Mouse (Mus musculus) forebrain, postnatal 0 days (tissue): Measurements from ENCODE around the gene Btbd2. TPM values are rescaled to one million over a fixed set of nuclear protein-coding genes. Genes with fewer than 3 reads are reported as not detected.

Experiments used
- ATAC-seq: fragments of 200-750 bp; cut with Nextera tagmentation; 2 replicates; pipeline ENCODE4 v1.8.0; 2017; ENCODE audit warnings: mild to moderate bottlenecking, moderate library complexity
- DNase-seq: peaks from one replicate; pipeline ENCODE4 v3.0.0-alpha.2; 2015
- H3K27ac ChIP-seq: fragments of 300-500 bp; sonication (generic); 2 replicates; pipeline ENCODE4 v1.5.1; 2014; ENCODE audit warnings: low read depth, mild to moderate bottlenecking, antibody characterized with exemption, low read length, moderate library complexity, mixed read lengths
- H3K27me3 ChIP-seq: fragments of 300-500 bp; sonication (generic); 2 replicates; pipeline ENCODE4 v1.6.1; 2014; ENCODE audit warnings: mild to moderate bottlenecking, low read length, mixed read lengths; ENCODE audit not compliant: insufficient read depth
- H3K36me3 ChIP-seq: fragments of 300-500 bp; sonication (generic); 2 replicates; pipeline ENCODE4 v1.6.1; 2014; ENCODE audit warnings: mild to moderate bottlenecking, moderate library complexity; ENCODE audit not compliant: insufficient read depth
- H3K4me1 ChIP-seq: fragments of 300-500 bp; sonication (generic); 2 replicates; pipeline ENCODE4 v1.6.1; 2014; ENCODE audit warnings: antibody characterized with exemption; ENCODE audit not compliant: insufficient read depth
- H3K4me2 ChIP-seq: fragments of 300-500 bp; sonication (generic); 2 replicates; pipeline ENCODE4 v1.6.1; 2014; ENCODE audit warnings: low read depth, mild to moderate bottlenecking, moderate library complexity
- H3K4me3 ChIP-seq: fragments of 300-500 bp; sonication (generic); 2 replicates; pipeline ENCODE4 v1.5.1; 2014; ENCODE audit warnings: low read depth, low read length, mixed read lengths
- H3K9ac ChIP-seq: fragments of 300-500 bp; sonication (generic); 2 replicates; pipeline ENCODE4 v1.6.1; 2014; ENCODE audit warnings: mild to moderate bottlenecking
- H3K9me3 ChIP-seq: fragments of 300-500 bp; sonication (generic); 2 replicates; pipeline ENCODE4 v1.6.1; 2016; ENCODE audit warnings: low read length
- CTCF ChIP-seq: sonication (generic); IDR thresholded peaks from 2 replicates; pipeline ENCODE4 v1.5.1; 2016; ENCODE audit warnings: antibody characterized with exemption, control low read depth, low read depth
- WGBS: fragments of 180-500 bp; shearing (Covaris S2); extraction: QIAGEN DNeasy Blood & Tissue Kit; methylation state at CpG from one replicate; pipeline ENCODE4 v1.1.7; 2014; 5-methylcytosine and 5-hydroxymethylcytosine counted together
- polyA plus RNA-seq: library from polyadenylated mRNA; unstranded; fragments of >200 nt; fragmentation: Nextera tagmentation; extraction: Ambion mirVana; gene quantifications from 2 replicates; pipeline ENCODE4 v1.2.1, GENCODE M21; 2015
- total RNA-seq: library from RNA; depleted of rRNA; stranded (reverse); fragments of >200 nt; gene quantifications from 2 replicates; pipeline ENCODE4 v1.2.3, GENCODE M21; 2014; rRNA removed

The Btbd2 gene
- total RNA-seq (105 and 131 TPM in 2 replicates), polyA plus RNA-seq (70.4 and 77.6 TPM in 2 replicates)

DNA sequence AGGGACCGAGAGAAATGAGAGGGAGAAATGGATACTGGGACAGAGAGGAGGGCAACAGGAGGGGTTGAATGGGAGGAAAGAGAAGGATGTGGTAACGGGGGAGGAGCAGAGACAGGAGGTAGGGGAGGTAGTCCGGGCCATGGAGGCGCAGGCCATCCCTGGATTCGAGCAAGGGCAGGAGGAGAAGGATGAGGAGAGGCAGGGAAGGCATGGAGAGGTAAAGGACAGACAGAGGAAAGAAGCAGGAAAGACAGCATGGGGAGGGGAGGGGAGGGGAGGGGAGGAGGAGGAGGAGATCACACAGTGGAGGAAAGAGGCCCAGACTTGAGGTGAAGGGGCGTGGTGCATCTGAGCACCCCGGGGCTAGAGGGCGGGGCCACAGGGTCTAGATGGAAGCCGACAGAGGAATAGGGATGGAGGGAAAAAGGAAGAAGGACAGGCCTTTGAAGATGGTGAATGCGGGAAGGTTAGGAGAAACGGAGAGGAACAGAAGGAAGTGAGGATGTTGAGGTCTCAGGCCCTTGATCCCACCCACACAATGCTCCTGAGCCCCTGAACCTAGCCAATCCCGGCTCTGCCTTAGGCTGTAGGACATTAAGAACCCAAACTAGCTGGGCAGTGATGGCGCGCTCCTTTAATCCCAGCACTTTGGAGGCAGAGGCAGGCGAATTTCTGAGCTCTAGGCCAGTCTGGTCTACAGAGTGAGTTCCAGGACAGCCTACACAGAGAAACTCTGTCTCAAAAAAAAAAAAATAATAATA lies at the start of gene Btbd2:
Gene Btbd2 (minus strand): TSS at position 209 of the 761 bp plus-strand sequence.
- H3K4me1 ChIP-seq = peaks cover 9% of the 10 kb centered on the region
- peak within 1 kb of the TSS; percentile 80 for H3K4me3 ChIP-seq
- DNase-seq (no peak), ATAC-seq (peak; percentile 46)
- no peaks in the 10 kb centered on the region for H3K27me3 ChIP-seq
- no peaks in the 10 kb centered on the region for H3K36me3 ChIP-seq
- peak within 1 kb of the TSS; percentile 88 for H3K9ac ChIP-seq
- 20% methylated on average over 15 of the region's 15 CpGs for WGBS
- H3K9me3 ChIP-seq = no peaks in the 10 kb centered on the region
- peak within 1 kb of the TSS; percentile 88 for H3K4me2 ChIP-seq
- TF ChIP-seq CTCF = no peak
- peak within 1 kb of the TSS; percentile 94 for H3K27ac ChIP-seq

DNA sequence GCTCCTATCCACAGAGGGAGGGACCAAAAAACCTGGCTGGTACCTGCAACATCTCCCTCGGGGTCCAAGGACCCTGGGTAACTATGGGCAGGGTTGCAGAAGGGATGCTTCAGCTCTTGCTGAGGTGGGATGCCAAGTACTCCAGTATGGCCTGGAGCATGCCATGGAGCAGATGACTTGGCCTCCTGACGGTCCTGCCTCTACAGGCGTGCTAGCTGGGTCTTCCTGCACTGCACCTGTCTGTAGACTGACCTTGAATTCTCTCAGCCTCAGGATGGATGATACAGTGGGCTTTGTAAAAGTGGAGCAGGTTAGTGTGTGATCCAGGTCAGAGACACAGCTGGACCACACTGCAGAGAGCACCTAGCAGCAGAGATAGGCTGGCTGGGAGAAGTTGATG lies 48.6 kb upstream of the Btbd2 start:
- no peak for ATAC-seq
- peaks cover 51% of the 10 kb centered on the region for H3K36me3 ChIP-seq
- WGBS = 83% methylated on average over 3 of the region's 3 CpGs
- H3K27ac ChIP-seq = no peak overlapping the region
- no peak overlapping the region for H3K4me2 ChIP-seq
- no peak overlapping the region for H3K4me3 ChIP-seq
- no peak for TF ChIP-seq CTCF
- no peaks in the 10 kb centered on the region for H3K9me3 ChIP-seq
- no peak overlapping the region for H3K9ac ChIP-seq
- peaks cover 12% of the 10 kb centered on the region for H3K4me1 ChIP-seq
- DNase-seq = no peak
- H3K27me3 ChIP-seq = no peaks in the 10 kb centered on the region

GRCm38 (mm10) chr10:80705033-80705432 lies 48.2 kb upstream of the Btbd2 start:
- no peak for ATAC-seq
- TF ChIP-seq CTCF = no peak
- no peak for DNase-seq
- peaks cover 16% of the 10 kb centered on the region for H3K4me1 ChIP-seq
- H3K36me3 ChIP-seq = peaks cover 47% of the 10 kb centered on the region
- H3K9ac ChIP-seq = no peak overlapping the region
- 64% methylated on average over 3 of the region's 3 CpGs for WGBS
- H3K4me3 ChIP-seq = no peak overlapping the region
- H3K9me3 ChIP-seq = no peaks in the 10 kb centered on the region
- no peaks in the 10 kb centered on the region for H3K27me3 ChIP-seq
- no peak overlapping the region for H3K27ac ChIP-seq
- no peak overlapping the region for H3K4me2 ChIP-seq

- Histone ChIP-seq H3K9ac (no peak overlapping the region), H3K27ac (no peak overlapping the region), H3K4me3 (no peak overlapping the region), H3K27me3 (no peaks in the 10 kb centered on the region), H3K36me3 (peaks cover 41% of the 10 kb centered on the region), H3K9me3 (no peaks in the 10 kb centered on the region), H3K4me2 (no peak overlapping the region), H3K4me1 (peaks cover 20% of the 10 kb centered on the region)
- no peak for TF ChIP-seq CTCF
- DNase-seq = no peak
- 82% methylated on average over 5 of the region's 5 CpGs for WGBS
- no peak for ATAC-seq
Observed at GRCm38 (mm10) chr10:80704418-80704817, 47.5 kb upstream of the Btbd2 start.

DNA sequence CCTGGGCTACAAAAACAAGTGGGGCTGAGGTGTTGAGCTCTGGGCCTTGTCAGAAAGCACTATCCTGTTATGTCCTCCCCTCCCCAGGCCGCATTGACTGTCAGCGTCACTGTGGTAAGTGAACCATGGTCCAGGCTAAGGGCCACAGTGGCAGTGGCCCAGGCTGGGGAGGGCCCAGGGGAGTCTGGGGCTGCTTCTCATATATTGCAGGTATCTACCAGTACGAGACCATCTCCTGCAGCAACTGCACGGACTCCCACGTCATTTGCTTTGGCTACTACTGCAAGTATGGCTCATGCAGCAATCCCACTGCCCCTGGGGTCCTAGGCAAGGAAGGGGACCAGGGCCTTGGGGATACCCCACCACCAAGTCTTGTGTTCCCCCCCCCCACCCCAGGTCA lies 46.8 kb upstream of the Btbd2 start:
- peaks cover 33% of the 10 kb centered on the region for H3K36me3 ChIP-seq
- H3K9ac ChIP-seq = no peak overlapping the region

DNA sequence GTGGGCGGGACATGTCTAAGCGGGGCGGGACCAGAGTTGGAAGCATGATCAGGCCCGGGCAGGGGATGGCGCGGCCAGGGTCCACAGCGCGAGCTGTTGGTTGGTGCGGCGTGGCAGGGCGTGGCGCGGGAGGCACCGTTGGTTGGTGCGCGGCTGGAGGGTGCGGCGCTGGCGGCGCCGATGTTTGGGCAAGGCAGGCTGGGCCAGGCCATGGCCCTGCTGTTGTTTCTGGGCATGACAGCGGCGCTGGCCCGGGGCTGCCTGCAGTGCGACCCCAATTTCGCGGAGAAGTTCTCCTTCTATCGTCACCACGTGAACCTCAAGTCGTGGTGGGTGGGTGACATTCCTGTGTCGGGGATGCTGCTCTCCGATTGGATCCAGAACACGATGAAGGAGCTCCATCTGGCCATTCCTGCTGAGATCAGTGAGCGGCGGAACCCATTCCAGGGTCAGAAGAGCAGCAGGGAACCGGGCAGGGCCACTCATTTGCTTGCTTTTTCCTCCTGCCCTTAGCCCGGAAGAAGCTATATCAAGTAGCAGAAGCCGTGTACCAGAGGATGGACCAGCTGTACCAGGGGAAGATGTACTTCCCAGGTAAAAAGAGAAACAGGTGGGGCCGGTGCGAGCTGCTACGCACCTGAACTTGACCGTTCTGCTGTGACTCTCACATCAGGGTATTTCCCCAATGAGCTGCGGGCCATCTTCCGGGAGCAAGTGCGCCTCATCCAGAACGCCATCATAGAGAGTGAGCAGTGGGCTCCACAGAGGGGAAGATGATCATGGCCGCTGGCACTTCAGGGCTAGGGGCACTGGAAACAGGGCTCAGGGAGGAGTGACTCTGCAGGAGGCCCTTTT lies 45.9 kb upstream of the Btbd2 start:
- peak; percentile 85 for ATAC-seq
- TF ChIP-seq CTCF = peak; percentile 14; the same call in 1 of the 2 replicates
- peak overlapping the region; percentile 75 for H3K4me2 ChIP-seq
- peak overlapping the region; percentile 90 for H3K27ac ChIP-seq
- 3% methylated on average over 47 of the region's 47 CpGs for WGBS
- peaks cover 20% of the 10 kb centered on the region for H3K4me1 ChIP-seq
- H3K4me3 ChIP-seq = peak overlapping the region; percentile 77
- H3K36me3 ChIP-seq = peaks cover 24% of the 10 kb centered on the region
- H3K27me3 ChIP-seq = no peaks in the 10 kb centered on the region
- H3K9ac ChIP-seq = peak overlapping the region; percentile 51
- DNase-seq = peak; percentile 94
- H3K9me3 ChIP-seq = no peaks in the 10 kb centered on the region

More for the DNA sequence above, 46.8 kb upstream of the Btbd2 start:
- no peaks in the 10 kb centered on the region for H3K27me3 ChIP-seq
- peak overlapping the region; percentile 77 for H3K4me3 ChIP-seq
- peak overlapping the region; percentile 75 for H3K4me2 ChIP-seq
- ATAC-seq (no peak), DNase-seq (no peak)
- no peaks in the 10 kb centered on the region for H3K9me3 ChIP-seq
- no peak for TF ChIP-seq CTCF
- peak overlapping the region; percentile 90; the same call in 1 of the 2 replicates for H3K27ac ChIP-seq
- 86% methylated on average over 5 of the region's 5 CpGs for WGBS
- peaks cover 20% of the 10 kb centered on the region for H3K4me1 ChIP-seq
